Mouse (Mus musculus) stomach, postnatal 0 days (tissue): ENCODE measurements at regions not wholly inside any gene's neighbourhood (a gene's known extent, or its start where the extent isn't known, plus 50 kb on each side); places are given as distances from the start of the nearest gene placed in this dataset.

Experiments
- ATAC-seq: fragments of 200-750 bp; cut with Nextera tagmentation; 2 replicates; pipeline ENCODE4 v1.8.0; 2017; ENCODE audit not compliant: low FRiP score, low TSS enrichment
- DNase-seq: peaks from one replicate; pipeline ENCODE4 v3.0.0-alpha.2; 2016; ENCODE audit warnings: low spot score
- H3K27ac ChIP-seq: fragments of 300-500 bp; sonication (generic); replicated peaks from 2 replicates; pipeline ENCODE4 v1.5.1; 2014; ENCODE audit warnings: mild to moderate bottlenecking, control low read depth
- H3K27me3 ChIP-seq: fragments of 300-500 bp; sonication (generic); 2 replicates; pipeline ENCODE4 v1.6.1; 2014; ENCODE audit warnings: low read length; ENCODE audit not compliant: control insufficient read depth, insufficient read depth
- H3K36me3 ChIP-seq: fragments of 300-500 bp; sonication (generic); 2 replicates; pipeline ENCODE4 v1.6.1; 2014; ENCODE audit warnings: low read length, mixed read lengths; ENCODE audit not compliant: control insufficient read depth, insufficient read depth
- H3K4me1 ChIP-seq: fragments of 300-500 bp; sonication (generic); replicated peaks from 2 replicates; pipeline ENCODE4 v1.6.1; 2014; ENCODE audit warnings: antibody characterized with exemption; ENCODE audit not compliant: control insufficient read depth, insufficient read depth
- H3K4me2 ChIP-seq: fragments of 300-500 bp; sonication (generic); replicated peaks from 2 replicates; pipeline ENCODE4 v1.6.1; 2014; ENCODE audit warnings: low read depth, mild to moderate bottlenecking, control low read depth, moderate library complexity
- H3K4me3 ChIP-seq: fragments of 300-500 bp; sonication (generic); 2 replicates; pipeline ENCODE4 v1.5.1; 2014; ENCODE audit warnings: low read depth, low read length, control low read depth
- H3K9ac ChIP-seq: fragments of 300-500 bp; sonication (generic); 2 replicates; pipeline ENCODE4 v1.6.1; 2014; ENCODE audit warnings: mild to moderate bottlenecking, low read length, control low read depth, mixed read lengths
- H3K9me3 ChIP-seq: fragments of 300-500 bp; sonication (generic); 2 replicates; pipeline ENCODE4 v1.6.1; 2016; ENCODE audit warnings: low read length; ENCODE audit not compliant: control insufficient read depth
- CTCF ChIP-seq: IDR thresholded peaks from 2 replicates; pipeline ENCODE4 v1.5.1; 2016; ENCODE audit warnings: antibody characterized with exemption, low read depth, mild to moderate bottlenecking, moderate library complexity
- EP300 ChIP-seq: optimal IDR thresholded peaks from 2 replicates; pipeline ENCODE3; 2016; ENCODE audit warnings: antibody characterized with exemption
- WGBS: fragments of 180-500 bp; shearing (Covaris S2); extraction: QIAGEN DNeasy Blood & Tissue Kit; methylation state at CpG from one replicate; pipeline ENCODE4 v1.1.7; 2014; 5-methylcytosine and 5-hydroxymethylcytosine counted together

DNA sequence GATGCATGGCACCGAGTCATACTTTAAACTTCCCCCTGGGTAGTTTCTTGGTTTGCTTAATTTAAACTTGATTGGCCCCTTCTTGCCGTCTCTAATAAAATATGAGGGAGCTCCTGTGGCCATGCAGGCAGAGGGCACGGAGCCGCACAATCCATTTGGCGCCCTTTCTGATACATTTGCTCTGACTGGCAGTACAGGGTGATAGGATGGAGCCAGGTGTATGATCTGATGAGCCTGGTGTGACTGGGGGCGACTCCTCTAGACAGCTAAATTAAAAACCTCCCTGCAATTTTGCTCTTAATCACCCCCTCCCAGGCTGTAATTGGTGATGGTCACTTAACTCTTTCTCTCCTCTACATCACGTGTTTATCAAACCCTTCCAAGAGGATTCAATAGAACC is 190.4 kb downstream of the Nr2f2 start:
- H3K27ac ChIP-seq: no peak overlapping the region
- H3K4me1 ChIP-seq: no peaks in the 10 kb centered on the region
- H3K9ac ChIP-seq: no peak overlapping the region
- no peak overlapping the region for H3K4me3 ChIP-seq
- DNase-seq: no peak
- TF ChIP-seq EP300 (no peak), CTCF (no peak)
- H3K4me2 ChIP-seq: no peak overlapping the region
- H3K27me3 ChIP-seq: no peaks in the 10 kb centered on the region
- WGBS: 80% methylated on average over 7 of the region's 7 CpGs
- no peaks in the 10 kb centered on the region for H3K36me3 ChIP-seq
- no peak for ATAC-seq
- H3K9me3 ChIP-seq: no peaks in the 10 kb centered on the region

DNA sequence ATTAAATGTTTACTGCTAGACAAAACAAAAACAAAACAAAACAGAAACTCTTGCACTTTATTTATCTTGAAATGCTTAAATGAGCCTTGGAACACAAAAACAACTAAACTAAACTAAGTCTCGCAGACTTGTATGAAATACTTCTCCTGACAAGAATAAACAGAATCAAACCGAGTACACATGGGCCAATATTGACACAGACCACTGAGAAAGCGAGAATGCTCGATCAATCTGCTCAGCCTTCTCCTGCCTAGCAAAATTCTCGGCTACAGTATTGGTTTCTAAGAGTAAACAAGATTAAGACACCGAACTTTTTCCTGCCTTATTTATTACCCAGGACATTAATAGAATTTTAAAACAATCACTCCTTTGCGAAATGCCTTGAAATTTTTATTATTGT is 194.1 kb downstream of the Nr2f2 start:
- H3K36me3 ChIP-seq: no peaks in the 10 kb centered on the region
- ATAC-seq: no peak
- no peak overlapping the region for H3K4me2 ChIP-seq
- no peaks in the 10 kb centered on the region for H3K9me3 ChIP-seq
- no peak overlapping the region for H3K4me3 ChIP-seq
- DNase-seq: no peak
- no peak overlapping the region for H3K9ac ChIP-seq
- TF ChIP-seq CTCF (no peak), EP300 (no peak)
- H3K27ac ChIP-seq: no peak overlapping the region
- H3K27me3 ChIP-seq: no peaks in the 10 kb centered on the region
- WGBS: 42% methylated on average over 7 of the region's 7 CpGs
- no peaks in the 10 kb centered on the region for H3K4me1 ChIP-seq

DNA sequence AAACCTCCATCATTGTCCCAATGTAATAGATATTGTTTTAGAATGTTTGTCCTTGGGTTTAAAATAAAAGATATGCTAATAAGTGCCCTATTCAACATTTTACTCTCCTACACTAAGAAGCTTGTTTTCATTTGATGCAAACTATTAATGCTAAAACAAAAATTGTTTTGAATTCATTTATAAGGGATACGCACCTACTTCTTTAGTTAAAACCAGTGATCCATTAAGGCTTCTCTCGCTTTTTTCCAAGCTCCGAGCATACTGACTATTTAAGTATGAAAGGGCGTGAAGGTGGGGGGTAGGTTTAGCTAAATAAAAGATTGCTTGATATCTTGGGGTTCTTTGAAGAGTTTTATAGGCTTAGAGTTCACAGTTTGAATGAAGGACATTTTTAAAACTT is 195.1 kb downstream of the Nr2f2 start:
- Histone ChIP-seq H3K4me1 (no peaks in the 10 kb centered on the region), H3K9me3 (no peaks in the 10 kb centered on the region), H3K9ac (no peak overlapping the region), H3K4me3 (no peak overlapping the region), H3K36me3 (no peaks in the 10 kb centered on the region), H3K27ac (no peak overlapping the region), H3K27me3 (no peaks in the 10 kb centered on the region), H3K4me2 (no peak overlapping the region)
- WGBS: 86% methylated on average over 4 of the region's 4 CpGs
- ATAC-seq: no peak
- no peak for DNase-seq
- TF ChIP-seq EP300 (no peak), CTCF (no peak)

DNA sequence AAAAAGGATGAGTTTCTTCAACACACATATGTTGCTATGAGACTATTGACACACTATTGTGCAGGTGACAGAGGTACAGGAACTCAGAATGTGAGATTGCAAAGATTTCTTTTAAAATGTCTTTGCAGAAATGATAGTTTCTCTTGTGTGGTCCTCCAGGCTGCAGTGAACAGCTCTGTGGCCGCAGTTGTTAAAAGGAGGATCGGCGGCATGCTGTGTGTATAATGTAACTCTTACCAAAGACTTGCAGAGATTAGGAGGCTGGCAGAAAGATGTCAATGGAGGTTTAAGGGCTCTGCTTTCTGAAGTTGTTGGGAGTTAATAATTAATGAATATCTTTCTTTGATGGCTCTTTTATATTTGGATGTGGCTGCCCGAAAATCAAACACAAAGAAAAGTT is 198.5 kb downstream of the Nr2f2 start:
- H3K4me1 ChIP-seq: no peaks in the 10 kb centered on the region
- no peak overlapping the region for H3K4me2 ChIP-seq
- ATAC-seq (no peak), DNase-seq (no peak)
- H3K27me3 ChIP-seq: no peaks in the 10 kb centered on the region
- H3K9me3 ChIP-seq: no peaks in the 10 kb centered on the region
- WGBS: 38% methylated on average over 4 of the region's 4 CpGs
- no peaks in the 10 kb centered on the region for H3K36me3 ChIP-seq
- H3K27ac ChIP-seq: no peak overlapping the region
- H3K4me3 ChIP-seq: no peak overlapping the region
- no peak overlapping the region for H3K9ac ChIP-seq
- no peak for TF ChIP-seq EP300
- no peak for TF ChIP-seq CTCF

DNA sequence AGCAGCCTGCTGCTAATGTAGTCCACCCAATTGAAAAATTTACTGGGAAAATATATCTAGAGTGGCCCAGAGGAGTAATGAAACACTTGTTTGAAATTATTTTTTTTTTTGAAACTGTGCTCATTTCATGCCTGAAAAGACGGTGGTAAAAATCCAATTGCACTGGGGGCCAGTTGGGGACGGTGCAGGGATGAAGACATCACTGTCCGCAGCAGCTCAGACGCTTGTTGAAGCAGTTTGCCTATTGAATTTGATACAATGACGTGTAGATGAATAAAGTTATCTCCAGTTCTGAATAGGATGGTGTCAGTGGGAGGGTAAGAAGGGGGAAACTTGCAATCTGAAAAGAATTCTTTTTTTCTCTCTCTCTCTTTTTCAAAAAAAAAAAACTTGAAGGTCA is 200.5 kb downstream of the Nr2f2 start:
- DNase-seq (no peak), ATAC-seq (no peak)
- TF ChIP-seq EP300: no peak
- no peak for TF ChIP-seq CTCF
- WGBS: 78% methylated on average over 5 of the region's 5 CpGs
- no peak overlapping the region for H3K4me2 ChIP-seq
- no peaks in the 10 kb centered on the region for H3K36me3 ChIP-seq
- no peaks in the 10 kb centered on the region for H3K27me3 ChIP-seq
- H3K4me3 ChIP-seq: no peak overlapping the region
- no peaks in the 10 kb centered on the region for H3K9me3 ChIP-seq
- no peaks in the 10 kb centered on the region for H3K4me1 ChIP-seq
- no peak overlapping the region for H3K9ac ChIP-seq
- no peak overlapping the region for H3K27ac ChIP-seq

DNA sequence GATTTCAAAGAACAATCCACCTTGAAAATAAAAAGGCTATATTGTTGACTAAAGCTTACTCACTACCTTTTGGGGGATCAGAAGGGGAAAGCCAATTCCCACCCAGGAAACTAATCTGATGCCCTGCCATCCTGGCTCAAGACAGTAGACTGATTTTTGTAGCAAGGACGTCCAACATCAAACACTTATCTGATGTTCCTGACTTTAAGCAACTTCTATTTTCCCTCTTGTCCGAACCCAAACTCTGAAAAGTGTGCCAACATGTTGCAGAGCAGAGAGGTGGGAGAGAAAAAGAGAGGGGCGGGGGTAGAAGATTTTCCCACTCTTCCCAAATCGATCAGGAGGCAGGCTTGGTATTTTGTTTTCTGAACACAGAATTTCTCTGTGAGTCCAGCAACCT is 201.0 kb downstream of the Nr2f2 start:
- no peaks in the 10 kb centered on the region for H3K9me3 ChIP-seq
- no peaks in the 10 kb centered on the region for H3K4me1 ChIP-seq
- TF ChIP-seq CTCF (no peak), EP300 (no peak)
- no peak overlapping the region for H3K27ac ChIP-seq
- WGBS: 66% methylated on average over 4 of the region's 4 CpGs
- ATAC-seq (no peak), DNase-seq (no peak)
- no peak overlapping the region for H3K9ac ChIP-seq
- H3K27me3 ChIP-seq: no peaks in the 10 kb centered on the region
- H3K4me2 ChIP-seq: no peak overlapping the region
- H3K4me3 ChIP-seq: no peak overlapping the region
- no peaks in the 10 kb centered on the region for H3K36me3 ChIP-seq
